Mouse (Mus musculus) G1E (cell line): ENCODE measurements around the gene Fbxl20.

ENCODE experiments used
- CTCF ChIP-seq: IDR thresholded peaks from 2 replicates; pipeline ENCODE4 v1.5.1; 2012; ENCODE audit warnings: low read depth, low read length, inconsistent platforms, mixed read lengths
- GATA1 ChIP-seq: IDR thresholded peaks from 2 replicates; pipeline ENCODE4 v1.6.1; 2012; ENCODE audit warnings: borderline replicate concordance, low read length, inconsistent platforms, mixed read lengths
- TAL1 ChIP-seq: conservative IDR thresholded peaks from 2 replicates; pipeline ENCODE4 v1.6.1; 2012; ENCODE audit warnings: low read depth, low read length, inconsistent platforms, mixed read lengths

- TF ChIP-seq CTCF (no peak), GATA1 (no peak), TAL1 (no peak)
Measured at GRCm38 (mm10) chr11:98192901-98193805, 43.0 kb upstream of the Fbxl20 start, which contains the start of gene Med1.
